Mouse (Mus musculus) heart, adult 2 months (tissue): ENCODE measurements around the gene Kifc5b. TPM values are rescaled to one million over a fixed set of nuclear protein-coding genes. Genes with fewer than 3 reads are reported as not detected.
"Not testable (repeated sequence)": the region's sequence is repeated elsewhere in the genome, so short reads cannot be mapped to it uniquely, and the experiment has no call there.

Experiments
- DNase-seq, 2 experiments: peaks; one replicate each; pipeline ENCODE4 v3.0.0; 2021
- H3K27ac ChIP-seq: fragments of 200-600 bp; 2 replicates; pipeline ENCODE4 v1.8.1; 2022
- H3K27me3 ChIP-seq: fragments of 200-500 bp; 2 replicates; pipeline ENCODE4 v1.6.1; 2012; ENCODE audit warnings: mild to moderate bottlenecking, low read length, inconsistent platforms, mixed read lengths; ENCODE audit not compliant: control insufficient read depth, insufficient read depth
- H3K36me3 ChIP-seq: fragments of 200-500 bp; 2 replicates; pipeline ENCODE4 v1.6.1; 2012; ENCODE audit warnings: low read length, inconsistent platforms; ENCODE audit not compliant: control insufficient read depth, insufficient read depth
- H3K4me1 ChIP-seq: fragments of 200-500 bp; 2 replicates; pipeline ENCODE4 v1.6.1; 2011; ENCODE audit warnings: low read length; ENCODE audit not compliant: control insufficient read depth, insufficient read depth
- H3K4me3 ChIP-seq: fragments of 200-600 bp; 2 replicates; pipeline ENCODE4 v1.8.1; 2022
- H3K79me2 ChIP-seq: fragments of 200-500 bp; replicated peaks from 2 replicates; pipeline ENCODE4 v1.6.1; 2012; ENCODE audit warnings: mild to moderate bottlenecking, inconsistent platforms, low read length, moderate library complexity, mixed read lengths; ENCODE audit not compliant: control insufficient read depth, insufficient read depth
- H3K9ac ChIP-seq: fragments of 200-500 bp; 2 replicates; pipeline ENCODE4 v1.6.1; 2012; ENCODE audit warnings: low read depth, mild to moderate bottlenecking, control low read depth, inconsistent platforms, low read length, mixed read lengths
- CTCF ChIP-seq: fragments of 200-600 bp; IDR thresholded peaks from 2 replicates; pipeline ENCODE4 v1.8.1; 2022; ENCODE audit warnings: antibody characterized with exemption, mild to moderate bottlenecking, moderate library complexity
- EP300 ChIP-seq: fragments of 200-500 bp; IDR thresholded peaks from 2 replicates; pipeline ENCODE4 v1.6.1; 2011; ENCODE audit warnings: low read depth, low read length, control low read depth; ENCODE audit not compliant: insufficient read depth
- POLR2A ChIP-seq: fragments of 200-500 bp; IDR thresholded peaks from 2 replicates; pipeline ENCODE4 v1.6.1; 2011; ENCODE audit warnings: mild to moderate bottlenecking, low read depth, low read length, control low read depth; ENCODE audit not compliant: insufficient read depth
- WGBS: fragments of 180-500 bp; shearing (Covaris S2); methylation state at CpG from one replicate; pipeline ENCODE4 v1.1.7; 2018; 5-methylcytosine and 5-hydroxymethylcytosine counted together
- intact Hi-C: fragments of 180-260 bp; cut with DNase I; formaldehyde crosslinking; loops from one replicate; pipeline ENCODE4 v1.15.1; 2025
- polyA plus RNA-seq: library from polyadenylated mRNA; depleted of rRNA; stranded (reverse); fragments of >200 nt; gene quantifications from 2 replicates; pipeline ENCODE4 v1.2.3, GENCODE M21; 2012
- total RNA-seq, 2 experiments: library from RNA; stranded (reverse); gene quantifications; 2 replicates each; pipeline ENCODE4 v1.2.3; 2021

The Kifc5b gene
- total and polyA plus RNA-seq, 3 experiments = 0.26 to 0.62 (median 0.36) TPM

DNA sequence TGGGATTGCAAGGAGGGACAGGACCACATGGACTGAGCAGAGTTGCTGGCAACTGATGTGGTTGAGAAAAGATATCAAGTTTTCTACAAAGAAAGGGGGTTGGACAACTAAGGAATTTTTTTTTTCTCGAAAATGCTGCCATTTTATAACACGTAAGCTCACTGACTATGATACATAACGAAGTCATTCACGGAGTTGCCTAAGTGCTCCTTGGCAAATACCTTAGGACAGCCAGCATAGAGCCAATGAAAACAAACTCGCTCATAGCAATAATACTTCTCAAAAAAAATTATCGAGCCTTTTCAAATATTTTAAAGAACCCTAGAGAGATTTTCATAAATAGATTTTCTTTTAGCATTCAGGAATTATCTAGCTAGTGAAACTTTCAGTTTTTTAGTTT lies 16.0 kb upstream of the Kifc5b start:
- Histone ChIP-seq H3K36me3 (no peaks in the 10 kb centered on the region), H3K27me3 (no peaks in the 10 kb centered on the region), H3K27ac (no peak overlapping the region), H3K9ac (no peak overlapping the region), H3K4me1 (no peaks in the 10 kb centered on the region; the same call in 1 of the 2 replicates), H3K79me2 (no peaks in the 10 kb centered on the region), H3K4me3 (no peak overlapping the region)
- TF ChIP-seq EP300 (no peak), CTCF (no peak), POLR2A (no peak)
- DNase-seq = no peak
- WGBS = 69% methylated on average over 6 of the region's 6 CpGs
- intact Hi-C loops = no loop called here

DNA sequence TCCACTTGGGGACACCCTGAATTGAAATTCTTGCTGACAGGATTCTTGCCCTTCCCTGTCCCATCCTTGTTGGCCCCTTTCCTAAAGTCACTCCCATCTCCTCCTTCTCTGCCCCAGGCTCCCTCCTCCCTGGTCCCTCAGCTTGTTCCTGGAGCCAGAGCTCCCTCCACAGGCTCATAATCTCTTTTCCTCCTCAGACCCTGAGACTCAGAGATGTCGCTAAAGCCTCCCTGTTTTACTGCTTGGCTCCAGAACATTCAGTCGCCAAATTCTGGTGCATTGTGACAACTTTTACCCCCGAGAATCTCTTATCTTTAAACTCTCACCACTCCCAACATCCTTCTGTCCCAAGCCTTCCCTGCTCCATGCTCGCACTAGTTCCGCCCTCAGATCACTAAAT lies 12.6 kb upstream of the Kifc5b start:
- DNase-seq = no peak
- 37% methylated on average over 5 of the region's 5 CpGs for WGBS
- no peaks in the 10 kb centered on the region for H3K27me3 ChIP-seq
- intact Hi-C loops = no loop called here
- TF ChIP-seq CTCF (peak; percentile 21), EP300 (no peak)
- no peaks in the 10 kb centered on the region for H3K4me1 ChIP-seq
- no peak overlapping the region for H3K27ac ChIP-seq
- H3K79me2 ChIP-seq = no peaks in the 10 kb centered on the region
- no peak overlapping the region for H3K9ac ChIP-seq
- H3K4me3 ChIP-seq = no peak overlapping the region
- H3K36me3 ChIP-seq = no peaks in the 10 kb centered on the region

DNA sequence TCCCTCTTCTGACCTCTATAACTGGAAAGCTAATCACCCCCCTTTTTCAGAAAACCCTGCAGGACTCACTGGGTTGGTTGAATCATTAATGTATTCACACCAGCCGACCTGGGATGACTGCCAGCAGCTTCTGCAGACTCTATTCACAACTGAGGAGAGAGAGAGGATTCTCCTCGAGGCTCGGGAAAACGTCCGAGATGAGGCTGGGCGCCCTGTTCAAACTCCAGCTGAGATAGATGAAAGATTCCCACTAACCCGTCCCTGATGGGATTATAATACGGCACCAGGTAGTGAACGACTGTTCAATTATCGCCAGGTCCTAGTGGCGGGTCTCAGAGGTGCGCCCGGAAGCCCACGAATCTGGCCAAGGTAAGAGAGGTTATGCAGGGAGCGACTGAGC lies 9.4 kb upstream of the Kifc5b start:
- not testable (repeated sequence) for H3K36me3 ChIP-seq
- WGBS = 85% methylated on average over 15 of the region's 15 CpGs

DNA sequence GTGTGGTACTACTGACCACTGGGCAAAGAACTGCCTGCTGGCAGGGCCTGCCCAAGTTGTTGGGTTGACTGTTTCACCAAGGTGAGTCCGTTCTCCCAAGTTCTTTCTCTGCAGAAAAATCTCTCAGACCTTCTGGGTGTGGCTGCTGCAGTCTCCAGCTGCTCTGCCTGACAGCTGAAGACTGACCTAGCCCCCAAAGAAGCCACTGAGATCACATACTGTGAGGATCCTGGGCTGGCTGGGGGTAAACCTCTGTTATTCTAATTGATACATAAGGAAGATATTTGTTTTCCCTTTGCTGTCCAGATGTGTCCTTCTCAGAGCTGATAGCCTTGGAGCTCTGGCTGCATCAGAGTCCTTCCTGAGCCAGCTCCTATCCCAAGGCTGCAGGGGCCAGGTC lies 1.6 kb upstream of the Kifc5b start:
- intact Hi-C loops = loop anchor here (5.0 kb wide), 1 partner anchor 57 kb away; the partner anchor contains the start of gene Zbtb9
- Histone ChIP-seq H3K27ac (no peak overlapping the region), H3K79me2 (no peaks in the 10 kb centered on the region), H3K4me3 (no peak overlapping the region), H3K4me1 (peaks cover 2% of the 10 kb centered on the region; the same call in 1 of the 2 replicates), H3K27me3 (no peaks in the 10 kb centered on the region), H3K9ac (no peak overlapping the region), H3K36me3 (no peaks in the 10 kb centered on the region)
- TF ChIP-seq EP300 = no peak
- no peak for TF ChIP-seq POLR2A
- no peak for TF ChIP-seq CTCF
- no peak for DNase-seq
- WGBS = 58% methylated on average over 1 of the region's 1 CpGs

More for the DNA sequence above, 9.4 kb upstream of the Kifc5b start:
- H3K27ac ChIP-seq, H3K4me1 ChIP-seq, H3K79me2 ChIP-seq, intact Hi-C loops, H3K4me3 ChIP-seq, H3K9ac ChIP-seq, DNase-seq, H3K27me3 ChIP-seq: not testable (repeated sequence)

DNA sequence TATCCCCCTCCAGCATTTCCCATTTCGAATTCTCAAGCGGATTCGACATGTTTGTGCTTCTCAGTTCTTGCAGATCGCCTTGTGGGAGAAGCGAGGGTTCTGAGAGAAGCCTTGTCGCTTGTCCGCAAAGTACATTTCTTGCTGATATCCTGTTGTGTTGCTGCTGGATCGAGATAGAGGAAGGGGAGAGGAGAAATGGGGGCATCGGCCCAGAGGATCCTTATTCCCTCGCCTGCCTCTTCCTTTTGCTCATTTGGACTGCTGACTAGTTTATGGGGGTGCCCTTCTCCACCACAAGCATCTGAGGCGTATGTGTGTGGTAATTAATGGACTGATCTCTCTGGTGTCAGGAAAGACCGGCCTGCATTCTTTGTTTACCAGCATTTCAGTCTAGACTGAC lies 669 bp downstream of the Kifc5b start:
- H3K4me1 ChIP-seq, H3K4me3 ChIP-seq, H3K27ac ChIP-seq, H3K27me3 ChIP-seq, H3K36me3 ChIP-seq, H3K79me2 ChIP-seq, DNase-seq: not testable (repeated sequence)
- H3K9ac ChIP-seq = peak overlapping the region; percentile 70
- intact Hi-C loops = loop anchor here (2.0 to 5.0 kb wide), 3 partner anchors 29 to 111 kb away; partner anchors contain the start of genes Bak1 and Zbtb9
- 1% methylated on average over 12 of the region's 12 CpGs for WGBS

DNA sequence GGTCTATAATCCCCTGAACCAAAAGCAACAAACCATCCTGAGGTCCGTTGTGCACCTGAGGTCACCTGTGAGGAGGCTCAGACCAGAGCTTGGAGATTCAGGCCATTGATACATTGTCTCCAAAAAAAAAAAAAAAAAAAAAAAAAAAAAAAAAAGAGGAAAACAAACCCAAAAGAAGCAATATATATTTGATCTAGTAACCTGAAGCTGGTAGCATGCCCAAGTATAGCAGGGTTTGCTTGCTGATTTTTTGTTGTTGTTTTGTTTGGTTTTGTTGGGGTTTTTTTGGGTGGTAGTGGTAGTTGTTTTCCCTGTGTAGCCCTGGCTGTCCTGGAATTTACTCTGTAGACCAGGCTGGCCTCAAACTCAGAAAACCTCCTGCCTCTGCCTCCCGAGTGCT lies 1.5 kb downstream of the Kifc5b start:
- H3K27ac ChIP-seq = no peak overlapping the region
- intact Hi-C loops = loop anchor here (5.0 kb wide), 1 partner anchor 54 kb away; the partner anchor contains the start of gene Zbtb9
- no peaks in the 10 kb centered on the region for H3K27me3 ChIP-seq
- H3K36me3 ChIP-seq = no peaks in the 10 kb centered on the region
- no peak overlapping the region for H3K9ac ChIP-seq
- no peaks in the 10 kb centered on the region for H3K79me2 ChIP-seq
- WGBS = 73% methylated on average over 2 of the region's 2 CpGs
- no peak overlapping the region for H3K4me3 ChIP-seq
- DNase-seq = no peak
- peaks cover 2% of the 10 kb centered on the region; the same call in 1 of the 2 replicates for H3K4me1 ChIP-seq
- TF ChIP-seq EP300 = no peak
- TF ChIP-seq CTCF = no peak
- no peak for TF ChIP-seq POLR2A

DNA sequence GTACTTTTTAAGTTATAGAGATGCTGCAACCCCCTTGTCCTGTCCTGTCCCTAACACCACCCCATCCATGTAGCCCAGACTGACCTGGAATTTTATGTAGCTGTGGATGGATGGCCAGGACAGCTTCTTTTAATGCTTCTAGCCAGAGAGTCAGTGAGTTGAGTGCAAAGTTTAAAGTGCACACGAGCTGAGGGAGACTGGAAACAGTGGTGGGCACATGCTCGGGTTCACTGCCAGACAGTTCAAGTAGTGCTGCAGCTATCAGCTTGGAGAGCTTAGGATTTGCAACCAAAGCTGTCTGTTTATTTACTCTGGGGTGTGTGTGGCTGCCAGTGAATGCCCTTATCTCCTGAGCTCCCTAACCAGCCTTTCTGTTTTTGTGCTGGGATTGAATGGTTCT lies 2.6 kb downstream of the Kifc5b start:
- intact Hi-C loops = loop anchor here (5.0 kb wide), 1 partner anchor 53 kb away; the partner anchor contains the start of gene Zbtb9
- 55% methylated on average over 2 of the region's 2 CpGs for WGBS
- H3K27me3 ChIP-seq = not testable (repeated sequence)

DNA sequence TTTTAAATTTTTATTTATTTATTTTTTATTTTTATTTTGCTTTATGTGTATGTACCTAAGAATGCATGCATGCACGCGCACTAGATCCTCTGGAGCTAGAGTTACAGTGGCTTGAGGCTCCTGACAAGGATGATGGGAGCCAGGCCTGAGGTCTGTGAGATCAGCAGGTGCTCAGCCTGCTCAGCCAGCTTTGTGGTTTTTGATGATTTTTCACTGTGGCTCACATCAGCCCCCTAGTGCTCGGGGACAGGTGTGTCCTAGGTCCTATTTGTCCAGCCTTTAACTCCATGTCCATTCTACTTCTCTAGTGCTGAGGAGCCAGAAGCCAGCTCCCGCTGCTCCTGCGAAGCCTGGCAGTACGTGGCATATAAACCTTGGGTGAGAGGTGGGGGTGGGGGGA lies 5.5 kb downstream of the Kifc5b start:
- H3K36me3 ChIP-seq, H3K4me1 ChIP-seq, H3K27ac ChIP-seq, H3K4me3 ChIP-seq, H3K9ac ChIP-seq, H3K79me2 ChIP-seq, intact Hi-C loops, DNase-seq, H3K27me3 ChIP-seq: not testable (repeated sequence)
- 93% methylated on average over 6 of the region's 6 CpGs for WGBS

More for the DNA sequence above, 2.6 kb downstream of the Kifc5b start:
- not testable (repeated sequence) for H3K27ac ChIP-seq, DNase-seq, H3K4me3 ChIP-seq, H3K36me3 ChIP-seq, H3K9ac ChIP-seq, H3K79me2 ChIP-seq, H3K4me1 ChIP-seq

DNA sequence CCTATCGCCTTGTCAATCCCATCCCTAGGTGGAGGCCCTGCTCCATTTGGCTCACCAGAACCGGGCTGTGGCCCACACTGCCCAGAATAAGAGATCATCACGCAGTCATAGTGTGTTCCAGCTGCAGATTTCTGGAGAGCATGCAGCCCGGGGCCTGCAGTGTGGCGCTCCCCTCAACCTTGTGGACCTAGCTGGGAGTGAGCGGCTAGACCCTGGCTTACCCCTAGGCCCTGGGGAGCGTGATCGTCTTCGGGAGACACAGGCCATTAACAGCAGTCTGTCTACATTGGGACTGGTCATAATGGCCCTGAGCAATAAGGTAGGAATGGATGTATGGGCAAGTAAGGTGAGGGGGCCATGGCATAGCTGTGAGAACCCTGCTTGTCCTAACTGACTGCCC lies 8.5 kb downstream of the Kifc5b start:
- H3K36me3 ChIP-seq, intact Hi-C loops, H3K4me1 ChIP-seq, H3K4me3 ChIP-seq, H3K79me2 ChIP-seq, DNase-seq, H3K27me3 ChIP-seq, H3K9ac ChIP-seq, H3K27ac ChIP-seq: not testable (repeated sequence)
- 93% methylated on average over 9 of the region's 9 CpGs for WGBS
